In the genomic region with DNA sequence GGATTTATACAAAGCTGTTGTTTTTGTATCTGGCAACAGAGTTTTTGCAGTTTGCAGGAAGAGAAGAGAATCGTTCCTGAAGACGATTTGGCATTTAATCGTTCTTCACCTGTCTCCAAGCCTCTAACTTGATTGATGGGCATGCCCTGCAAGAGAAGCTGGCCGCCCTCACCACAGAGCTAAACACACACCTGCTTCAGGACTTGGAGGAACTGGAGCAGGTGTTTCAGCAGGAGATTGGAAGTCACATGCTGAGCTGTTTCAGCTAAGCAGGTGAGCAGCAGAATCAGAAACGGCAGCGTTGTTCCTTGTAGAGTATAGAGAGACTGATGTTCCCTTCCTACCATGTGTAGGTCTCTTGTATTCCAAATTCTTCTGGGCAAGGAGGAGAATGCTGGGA, we compare ENCODE assay signal across 28 mouse cellular contexts. TPM values are rescaled to one million over a fixed set of nuclear protein-coding genes. Genes with fewer than 3 reads are reported as not detected.
"Had no signal": no experiment of that assay in that cellular context is flagged by ENCODE, and none has a peak within 500 bp of the region (broad histone marks: within the 10 kb centered on the region; RNA-seq: fewer than 3 reads in every experiment).

No protein-coding gene starts in this region.

- H3K9me3 ChIP-seq: lung, embryonic 15.5 days; megakaryocyte, embryonic 14.5 days; neural tube, embryonic 13.5 days; neural tube, embryonic 15.5 days had no signal

- H3K4me1 ChIP-seq: lung, embryonic 15.5 days; megakaryocyte, embryonic 14.5 days; neural tube, embryonic 13.5 days; neural tube, embryonic 15.5 days had no signal

- H3K4me3 ChIP-seq: lung, embryonic 15.5 days; megakaryocyte, embryonic 14.5 days; neural tube, embryonic 13.5 days; neural tube, embryonic 15.5 days had no signal

- ATAC-seq: liver, postnatal 0 days; lung, postnatal 0 days; midbrain, embryonic 16.5 days had no signal

- H3K9ac ChIP-seq: liver, postnatal 0 days; lung, embryonic 15.5 days; neural tube, embryonic 13.5 days; neural tube, embryonic 15.5 days had no signal

- H3K27ac ChIP-seq: lung, embryonic 15.5 days; macrophage; neural tube, embryonic 13.5 days; neural tube, embryonic 15.5 days had no signal

- H3K27me3 ChIP-seq: lung, embryonic 15.5 days; megakaryocyte, embryonic 14.5 days; neural tube, embryonic 13.5 days; neural tube, embryonic 15.5 days had no signal

- DNase-seq: liver, postnatal 0 days; lung, adult 2 months; lung, postnatal 14 days; lung, postnatal 36 days; midbrain, embryonic 14.5 days; retina, postnatal 1 day; right cerebral cortex, adult 18-20 months; right cerebral cortex, postnatal 25 days; right cerebral cortex, postnatal 4 days; spleen, adult 18-20 months; thymus, adult 18-20 months; thymus, postnatal 14 days; thymus, postnatal 36 days had no signal

- H3K4me2 ChIP-seq: lung, embryonic 15.5 days; midbrain, embryonic 11.5 days; neural tube, embryonic 13.5 days; neural tube, embryonic 15.5 days had no signal

- H3K36me3 ChIP-seq: lung, embryonic 15.5 days; neural tube, embryonic 13.5 days; neural tube, embryonic 15.5 days had no signal

RNA-seq across cellular contexts. Expression of a gene that starts 41.4 kb away (rescaled TPM):
- total RNA-seq: megakaryocyte progenitor cell, adult 5-6 weeks; monocyte, adult 5-6 weeks had no signal
- polyA plus RNA-seq: macrophage had no signal

RNA-seq across cellular contexts. Expression of a gene that starts 42.1 kb away (rescaled TPM):
- total RNA-seq: megakaryocyte progenitor cell, adult 5-6 weeks; monocyte, adult 5-6 weeks had no signal
- polyA plus RNA-seq: liver, postnatal 0 days; lung, adult 2 months; lung, embryonic 15.5 days; lung, postnatal 0 days; macrophage; midbrain, embryonic 11.5 days; midbrain, embryonic 14.5 days; midbrain, embryonic 16.5 days; neural tube, embryonic 11.5 days; neural tube, embryonic 13.5 days; neural tube, embryonic 15.5 days; small intestine, adult 2 months; stomach, embryonic 14.5 days; stomach, embryonic 16.5 days; thymus, postnatal 0 days had no signal
